Mouse (Mus musculus) lung, postnatal 0 days (tissue): ENCODE results near the gene Rap1gap2. TPM values are rescaled to one million over a fixed set of nuclear protein-coding genes. Genes with fewer than 3 reads are reported as not detected.
"Not testable (repeated sequence)": the region's sequence is repeated elsewhere in the genome, so short reads cannot be mapped to it uniquely, and the experiment has no call there.

Experiments used
- ATAC-seq: fragments of 200-750 bp; cut with Nextera tagmentation; 2 replicates; pipeline ENCODE4 v1.8.0; 2017; ENCODE audit warnings: moderate library complexity
- DNase-seq: peaks from one replicate; pipeline ENCODE4 v3.0.0-alpha.2; 2016; ENCODE audit warnings: low spot score
- H3K27ac ChIP-seq: fragments of 300-500 bp; sonication (generic); 2 replicates; pipeline ENCODE4 v1.5.1; 2014; ENCODE audit warnings: antibody characterized with exemption, mild to moderate bottlenecking, low read length, mixed read lengths
- H3K27me3 ChIP-seq: fragments of 300-500 bp; sonication (generic); replicated peaks from 2 replicates; pipeline ENCODE4 v1.6.1; 2014; ENCODE audit warnings: low read length, mixed read lengths; ENCODE audit not compliant: insufficient read depth
- H3K36me3 ChIP-seq: fragments of 300-500 bp; sonication (generic); 2 replicates; pipeline ENCODE4 v1.6.1; 2014; ENCODE audit warnings: low read length, mixed read lengths; ENCODE audit not compliant: insufficient read depth
- H3K4me1 ChIP-seq: fragments of 300-500 bp; sonication (generic); 2 replicates; pipeline ENCODE4 v1.6.1; 2014; ENCODE audit warnings: antibody characterized with exemption, low read depth, low read length, mixed read lengths; ENCODE audit not compliant: insufficient read depth
- H3K4me2 ChIP-seq: fragments of 300-500 bp; sonication (generic); replicated peaks from 2 replicates; pipeline ENCODE4 v1.6.1; 2014; ENCODE audit warnings: low read depth, mild to moderate bottlenecking, low read length, moderate library complexity, mixed read lengths
- H3K4me3 ChIP-seq: fragments of 300-500 bp; sonication (generic); 2 replicates; pipeline ENCODE4 v1.5.1; 2014; ENCODE audit warnings: low read depth, low read length
- H3K9ac ChIP-seq: fragments of 300-500 bp; sonication (generic); replicated peaks from 2 replicates; pipeline ENCODE4 v1.6.1; 2014; ENCODE audit warnings: low read depth, mild to moderate bottlenecking
- H3K9me3 ChIP-seq: fragments of 300-500 bp; sonication (generic); 2 replicates; pipeline ENCODE4 v1.6.1; 2016; ENCODE audit warnings: low read length, mixed read lengths
- CTCF ChIP-seq: IDR thresholded peaks from 2 replicates; pipeline ENCODE4 v1.5.1; 2016; ENCODE audit warnings: antibody characterized with exemption, mild to moderate bottlenecking
- EP300 ChIP-seq: IDR thresholded peaks from 2 replicates; pipeline ENCODE4 v1.6.1; 2016; ENCODE audit warnings: antibody characterized with exemption, mild to moderate bottlenecking, control low read depth
- WGBS: fragments of 180-500 bp; shearing (Covaris S2); extraction: QIAGEN DNeasy Blood & Tissue Kit; methylation state at CpG from one replicate; pipeline ENCODE4 v1.1.7; 2014; 5-methylcytosine and 5-hydroxymethylcytosine counted together
- polyA plus RNA-seq: library from polyadenylated mRNA; unstranded; fragments of >200 nt; fragmentation: Nextera tagmentation; extraction: Ambion mirVana; gene quantifications from 2 replicates; pipeline ENCODE4 v1.2.1, GENCODE M21; 2015

Gene Rap1gap2
- polyA plus RNA-seq, 1 experiment from 2014 or later = 1.1 TPM

DNA sequence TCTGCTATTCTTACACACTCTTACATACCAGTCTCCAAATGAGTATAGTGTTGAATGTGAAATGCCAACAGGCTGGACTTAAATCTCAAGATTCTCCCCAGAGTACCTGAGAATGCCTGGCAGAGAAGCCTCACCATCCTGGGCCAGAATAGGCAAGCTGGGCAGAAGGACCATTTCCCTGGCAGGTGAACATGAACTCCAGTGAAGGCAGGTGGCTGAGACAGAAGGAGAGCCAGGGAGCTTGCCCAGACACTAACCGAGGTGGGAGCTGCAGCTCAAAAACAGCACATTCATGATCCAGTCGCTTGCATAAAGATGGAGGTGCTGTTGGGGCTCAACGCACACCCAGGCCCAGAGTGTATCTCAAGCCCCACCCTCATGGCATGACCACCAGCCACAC lies 28.3 kb downstream of the Rap1gap2 start:
- Histone ChIP-seq H3K4me2 (no peak overlapping the region), H3K4me3 (no peak overlapping the region), H3K9me3 (no peaks in the 10 kb centered on the region), H3K4me1 (no peaks in the 10 kb centered on the region), H3K36me3 (no peaks in the 10 kb centered on the region), H3K27me3 (no peaks in the 10 kb centered on the region), H3K9ac (no peak overlapping the region), H3K27ac (no peak overlapping the region)
- TF ChIP-seq CTCF = no peak
- DNase-seq (no peak), ATAC-seq (no peak)
- 73% methylated on average over 3 of the region's 3 CpGs for WGBS

DNA sequence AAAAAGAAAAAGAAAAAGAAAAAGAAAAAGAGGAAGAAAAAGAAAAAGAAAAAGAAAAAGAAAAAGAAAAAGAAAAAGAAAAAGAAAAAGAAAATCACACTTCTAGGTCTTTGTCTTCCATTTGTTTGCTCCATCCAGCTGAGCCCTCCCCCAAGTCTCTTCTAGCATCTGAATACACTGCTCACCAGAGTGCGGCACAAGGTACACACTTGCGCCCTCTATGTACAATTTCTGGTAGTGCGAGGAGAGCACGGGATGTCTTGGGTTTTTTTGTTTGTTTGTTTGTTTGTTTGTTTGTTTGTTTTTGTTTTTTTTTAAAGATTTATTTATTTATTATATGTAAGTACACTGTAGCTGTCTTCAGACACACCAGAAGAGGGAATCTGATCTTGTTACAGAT lies 29.4 kb downstream of the Rap1gap2 start:
- H3K27ac ChIP-seq, H3K9me3 ChIP-seq, H3K4me1 ChIP-seq, H3K27me3 ChIP-seq, ATAC-seq, H3K4me2 ChIP-seq, H3K36me3 ChIP-seq, DNase-seq, H3K4me3 ChIP-seq, H3K9ac ChIP-seq: not testable (repeated sequence)
- 52% methylated on average over 4 of the region's 4 CpGs for WGBS
- peak; percentile 47 for TF ChIP-seq CTCF

DNA sequence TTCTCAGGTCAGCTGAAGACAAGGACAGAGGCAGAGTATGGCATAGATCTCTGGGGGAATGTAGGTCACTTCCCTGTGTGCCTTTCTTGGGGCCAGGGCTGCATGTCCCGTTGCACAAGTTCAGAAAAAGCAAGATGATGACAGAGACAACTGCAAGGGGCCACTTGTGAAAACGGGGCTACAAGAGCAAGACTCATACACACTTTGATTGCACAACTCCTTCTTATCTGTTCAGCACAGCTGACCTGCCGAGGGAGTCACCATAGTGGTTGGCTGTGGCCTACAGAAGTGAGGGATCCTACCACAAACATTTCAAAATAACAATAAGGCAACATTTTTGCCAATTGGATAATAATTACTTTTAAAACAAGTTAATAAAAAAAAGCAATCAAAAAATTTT lies 33.6 kb downstream of the Rap1gap2 start:
- H3K27ac ChIP-seq = no peak overlapping the region
- TF ChIP-seq CTCF (no peak), EP300 (no peak)
- 22% methylated on average over 3 of the region's 3 CpGs for WGBS
- H3K4me2 ChIP-seq = no peak overlapping the region
- no peak for ATAC-seq
- H3K36me3 ChIP-seq = no peaks in the 10 kb centered on the region
- no peaks in the 10 kb centered on the region for H3K4me1 ChIP-seq
- no peak overlapping the region for H3K9ac ChIP-seq
- H3K4me3 ChIP-seq = no peak overlapping the region
- no peaks in the 10 kb centered on the region for H3K9me3 ChIP-seq
- no peaks in the 10 kb centered on the region for H3K27me3 ChIP-seq
- DNase-seq = peak; percentile 49

DNA sequence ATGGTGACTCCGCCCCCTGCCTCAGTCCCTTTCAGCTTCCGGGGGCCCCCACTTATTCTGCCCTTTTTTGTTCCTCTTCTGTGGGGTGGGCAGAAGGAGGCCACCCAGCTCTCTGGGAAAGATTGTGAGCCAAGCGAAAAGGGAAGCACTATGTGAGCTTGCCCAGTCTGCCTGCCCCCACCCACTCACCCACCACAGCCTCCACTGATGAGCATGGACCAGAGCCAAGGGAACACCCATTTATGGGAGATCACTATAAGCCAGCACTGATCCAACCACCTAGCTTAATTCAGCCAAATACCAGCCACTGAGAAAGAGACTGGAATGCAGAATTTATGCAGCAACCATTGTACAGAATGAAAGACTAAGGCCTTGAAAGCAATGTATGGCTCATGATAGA lies 34.8 kb downstream of the Rap1gap2 start:
- Histone ChIP-seq H3K9me3 (no peaks in the 10 kb centered on the region), H3K9ac (no peak overlapping the region), H3K27ac (no peak overlapping the region), H3K36me3 (no peaks in the 10 kb centered on the region), H3K4me2 (no peak overlapping the region), H3K4me3 (no peak overlapping the region), H3K4me1 (no peaks in the 10 kb centered on the region), H3K27me3 (no peaks in the 10 kb centered on the region)
- 74% methylated on average over 3 of the region's 3 CpGs for WGBS
- no peak for TF ChIP-seq CTCF
- no peak for TF ChIP-seq EP300
- DNase-seq = peak; percentile 52
- ATAC-seq = peak; percentile 24; the same call in 1 of the 2 replicates

DNA sequence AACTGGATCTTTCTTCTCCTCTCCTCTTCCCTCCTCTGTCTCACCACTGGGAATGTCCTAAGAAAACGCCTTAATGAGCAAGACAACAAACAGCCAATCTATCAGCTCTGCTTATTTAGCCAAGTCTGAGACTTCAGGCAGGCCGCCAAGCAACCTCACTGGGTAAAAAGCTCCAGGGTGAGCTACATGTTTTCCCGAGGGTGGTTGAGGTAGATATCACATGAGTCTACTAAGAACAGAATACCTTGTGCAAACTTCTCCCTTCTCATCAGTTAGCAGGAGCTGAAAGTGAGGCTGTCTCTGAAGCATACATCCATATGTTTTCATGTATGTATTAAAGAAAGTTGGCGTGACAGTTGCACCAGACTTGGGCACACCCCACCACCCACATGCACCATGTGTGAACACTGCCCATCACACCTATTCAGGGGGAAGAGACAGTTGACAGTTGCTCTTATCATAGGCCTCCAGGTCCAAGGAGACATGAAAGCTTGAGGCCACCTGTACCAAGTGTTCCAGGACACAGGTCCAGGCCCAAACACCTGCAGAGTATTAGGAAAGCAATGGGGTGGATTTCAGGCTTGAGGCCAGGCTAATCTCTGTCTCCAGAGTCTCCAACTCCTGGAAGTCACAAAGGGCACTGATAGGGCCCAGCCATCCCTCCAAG lies 35.8 kb downstream of the Rap1gap2 start:
- ATAC-seq = no peak
- H3K27me3 ChIP-seq = no peaks in the 10 kb centered on the region
- H3K4me3 ChIP-seq = no peak overlapping the region
- no peak for DNase-seq
- H3K27ac ChIP-seq = no peak overlapping the region
- H3K4me2 ChIP-seq = no peak overlapping the region
- no peak overlapping the region for H3K9ac ChIP-seq
- no peaks in the 10 kb centered on the region for H3K9me3 ChIP-seq
- 38% methylated on average over 4 of the region's 4 CpGs for WGBS
- TF ChIP-seq EP300 = no peak
- TF ChIP-seq CTCF = no peak
- H3K4me1 ChIP-seq = no peaks in the 10 kb centered on the region
- no peaks in the 10 kb centered on the region for H3K36me3 ChIP-seq

DNA sequence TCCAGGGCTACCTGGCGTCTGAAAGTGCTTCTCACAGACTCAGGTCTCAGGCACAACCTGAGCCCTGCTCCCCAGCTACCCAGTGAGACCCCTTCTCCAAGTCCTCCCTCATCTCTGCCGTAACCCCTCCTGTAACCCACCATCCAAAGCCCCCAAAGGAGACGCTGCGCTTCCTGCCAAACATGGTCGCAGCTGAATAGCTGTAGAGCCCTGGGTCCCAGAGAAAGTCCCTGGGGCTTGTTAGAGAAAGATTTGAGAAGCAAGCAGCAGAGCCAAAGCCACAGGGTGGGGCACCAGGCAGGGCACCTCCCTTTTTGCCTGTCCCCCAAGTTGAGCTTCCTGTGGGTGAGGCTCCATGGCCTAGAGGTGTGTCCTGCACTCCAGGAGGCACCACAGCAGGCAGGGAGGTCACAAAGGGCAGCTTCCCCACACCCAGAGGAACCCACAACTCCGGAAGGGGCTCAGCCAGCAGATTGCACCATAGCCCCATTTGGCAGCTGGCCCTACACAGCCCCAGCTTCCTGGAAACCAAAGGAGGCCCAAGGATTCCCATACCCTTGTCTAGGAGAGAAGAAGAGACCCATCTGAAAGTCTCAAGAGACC lies 38.2 kb downstream of the Rap1gap2 start:
- TF ChIP-seq EP300 = no peak
- TF ChIP-seq CTCF = no peak
- Histone ChIP-seq H3K4me1 (no peaks in the 10 kb centered on the region), H3K27ac (no peak overlapping the region), H3K4me2 (no peak overlapping the region), H3K9me3 (no peaks in the 10 kb centered on the region), H3K9ac (no peak overlapping the region), H3K36me3 (no peaks in the 10 kb centered on the region), H3K27me3 (no peaks in the 10 kb centered on the region), H3K4me3 (no peak overlapping the region)
- WGBS = 70% methylated on average over 6 of the region's 6 CpGs
- ATAC-seq (peak; percentile 54), DNase-seq (peak; percentile 63)
